Mouse (Mus musculus): ENCODE measurements at regions not wholly inside any gene's neighbourhood (a gene's known extent, or its start where the extent isn't known, plus 50 kb on each side); places are given as distances from the start of the nearest gene placed in this dataset.

DNA sequence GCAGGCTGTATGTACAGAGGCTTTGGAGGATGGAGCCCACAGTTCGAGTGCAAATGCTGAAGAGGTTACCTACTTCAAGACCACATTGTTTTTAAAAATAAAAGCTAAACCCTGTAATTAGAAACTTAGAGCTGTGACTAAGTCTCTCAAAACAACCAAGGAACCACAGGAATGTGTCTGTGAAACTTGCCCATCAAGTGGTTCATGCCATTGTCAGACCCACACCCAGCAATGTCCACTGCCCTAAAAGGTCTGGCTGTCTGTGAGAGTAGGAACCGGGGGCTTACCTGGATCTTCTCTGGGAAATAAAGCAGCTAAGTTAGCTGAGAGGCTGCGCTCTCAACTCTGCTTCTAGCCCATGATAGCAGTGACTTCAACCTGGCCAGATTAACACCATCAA, 87.8 kb upstream of the Foxq1 start:
- no peak for ATAC-seq (ENCODE audit: insufficient number of reproducible peaks, low FRiP score)
- H3K27me3 ChIP-seq (replicated peaks), result no peaks in the 10 kb centered on the region; the same call in 1 of the 2 replicates
- H3K4me2 ChIP-seq, result no peak overlapping the region
- no peak overlapping the region for H3K4me3 ChIP-seq
- H3K27ac ChIP-seq (ENCODE audit: poor library complexity, severe bottlenecking), result no peak overlapping the region
- no peaks in the 10 kb centered on the region for H3K36me3 ChIP-seq
- WGBS, result 78% methylated on average over 3 of the region's 3 CpGs
- H3K4me1 ChIP-seq (replicated peaks), result no peaks in the 10 kb centered on the region
- no peak overlapping the region for H3K9ac ChIP-seq
- H3K9me3 ChIP-seq (replicated peaks), result no peaks in the 10 kb centered on the region

DNA sequence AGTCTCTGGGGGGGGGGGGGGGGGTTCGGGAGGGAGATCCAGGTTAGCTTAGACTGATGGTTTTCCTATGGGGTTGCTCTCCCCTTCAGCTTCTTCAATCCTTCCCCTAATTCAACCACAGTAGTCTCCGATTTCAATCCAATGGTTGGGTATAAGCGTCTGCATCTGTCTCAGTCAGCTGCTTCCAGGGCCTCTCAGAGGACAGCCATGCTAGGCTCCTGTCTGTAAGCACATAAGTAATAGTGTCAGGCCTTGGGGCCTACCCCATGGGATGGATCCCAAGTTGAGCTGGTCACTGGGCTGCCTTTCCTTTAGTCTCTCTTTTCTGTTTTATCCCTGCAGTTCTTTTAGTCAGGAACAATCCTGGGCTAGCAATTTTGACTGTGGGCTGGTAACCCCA, 87.0 kb upstream of the Foxq1 start:
- 73% methylated on average over 3 of the region's 3 CpGs for WGBS
- no peaks in the 10 kb centered on the region for H3K36me3 ChIP-seq
- H3K27ac ChIP-seq (ENCODE audit: poor library complexity, severe bottlenecking), result no peak overlapping the region
- ATAC-seq (ENCODE audit: insufficient number of reproducible peaks, low FRiP score), result no peak
- no peak overlapping the region for H3K4me2 ChIP-seq
- H3K27me3 ChIP-seq (replicated peaks), result no peaks in the 10 kb centered on the region; the same call in 1 of the 2 replicates
- H3K9ac ChIP-seq, result no peak overlapping the region
- H3K9me3 ChIP-seq (replicated peaks), result no peaks in the 10 kb centered on the region
- H3K4me1 ChIP-seq (replicated peaks), result no peaks in the 10 kb centered on the region
- H3K4me3 ChIP-seq, result no peak overlapping the region

DNA sequence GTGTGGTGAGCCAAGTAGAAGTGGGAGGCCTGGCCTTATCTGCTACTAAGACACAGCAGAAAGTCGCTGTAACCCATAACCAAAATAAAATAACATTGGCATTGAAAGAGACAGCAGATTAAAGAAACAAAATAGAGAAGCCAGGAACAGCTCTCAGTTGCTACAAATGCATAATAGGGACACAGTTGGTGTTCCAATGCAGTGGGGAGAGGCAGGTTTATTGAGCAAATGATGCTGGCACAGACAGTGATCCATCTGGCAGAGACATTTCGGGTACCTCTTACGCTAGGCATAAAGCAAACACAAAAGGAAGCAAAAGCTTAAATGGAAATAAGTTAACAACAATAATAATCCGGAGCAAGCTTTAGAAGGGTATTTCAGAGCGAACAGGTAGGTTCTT, 83.6 kb upstream of the Foxq1 start:
- H3K36me3 ChIP-seq, result no peaks in the 10 kb centered on the region
- peaks cover 3% of the 10 kb centered on the region; the same call in 1 of the 2 replicates for H3K4me1 ChIP-seq (replicated peaks)
- H3K9ac ChIP-seq, result no peak overlapping the region
- no peaks in the 10 kb centered on the region for H3K9me3 ChIP-seq (replicated peaks)
- H3K27me3 ChIP-seq (replicated peaks), result no peaks in the 10 kb centered on the region; the same call in 1 of the 2 replicates
- no peak for ATAC-seq (ENCODE audit: insufficient number of reproducible peaks, low FRiP score)
- no peak overlapping the region for H3K4me2 ChIP-seq
- 73% methylated on average over 5 of the region's 5 CpGs for WGBS
- no peak overlapping the region for H3K4me3 ChIP-seq
- no peak overlapping the region for H3K27ac ChIP-seq (ENCODE audit: poor library complexity, severe bottlenecking)

DNA sequence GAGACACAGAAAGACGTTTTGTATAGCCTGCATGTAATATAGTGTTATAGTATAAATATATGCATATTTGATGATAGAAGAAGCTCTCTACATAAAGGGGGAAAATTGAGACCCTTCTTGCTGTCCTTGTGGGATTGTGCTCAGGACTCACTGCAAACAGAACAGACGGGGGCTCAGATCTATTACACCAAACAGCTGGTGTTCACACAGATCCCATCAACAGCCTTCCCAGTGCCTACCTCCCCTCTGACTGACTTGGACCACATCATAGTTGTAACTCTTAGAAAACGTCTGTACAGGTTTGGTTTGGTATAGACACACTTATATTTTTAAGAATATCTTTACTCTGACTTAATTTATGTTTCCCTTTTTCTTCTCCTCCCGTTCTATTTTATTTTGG, 83.1 kb upstream of the Foxq1 start:
- no peaks in the 10 kb centered on the region; the same call in 1 of the 2 replicates for H3K27me3 ChIP-seq (replicated peaks)
- no peak overlapping the region for H3K4me2 ChIP-seq
- WGBS, result 60% methylated on average over 4 of the region's 4 CpGs
- H3K9me3 ChIP-seq (replicated peaks), result no peaks in the 10 kb centered on the region
- H3K4me1 ChIP-seq (replicated peaks), result peaks cover 3% of the 10 kb centered on the region; the same call in 1 of the 2 replicates
- no peaks in the 10 kb centered on the region for H3K36me3 ChIP-seq
- H3K27ac ChIP-seq (ENCODE audit: poor library complexity, severe bottlenecking), result no peak overlapping the region
- no peak for ATAC-seq (ENCODE audit: insufficient number of reproducible peaks, low FRiP score)
- no peak overlapping the region for H3K9ac ChIP-seq
- H3K4me3 ChIP-seq, result no peak overlapping the region

DNA sequence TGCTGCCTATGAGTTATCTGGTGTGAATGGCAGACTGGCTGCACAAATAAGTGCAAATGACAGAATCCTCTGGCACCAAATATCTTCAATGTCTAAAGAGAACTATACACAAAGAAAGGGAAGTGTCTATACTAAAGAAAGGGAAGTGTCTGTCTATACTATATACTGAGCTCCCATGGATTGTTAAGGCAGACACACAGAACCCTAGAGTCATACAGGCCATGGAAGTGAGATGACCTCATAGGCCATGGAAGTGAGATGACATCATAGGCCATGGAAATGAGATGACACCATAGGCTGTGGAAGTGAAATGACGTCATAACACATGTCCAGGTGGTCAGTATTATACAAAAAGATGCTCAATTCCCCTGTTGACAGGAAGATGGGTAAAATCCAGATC, 82.7 kb upstream of the Foxq1 start:
- Histone ChIP-seq H3K4me1 (replicated peaks) (peaks cover 3% of the 10 kb centered on the region; the same call in 1 of the 2 replicates), H3K4me2 (no peak overlapping the region), H3K27me3 (replicated peaks) (no peaks in the 10 kb centered on the region; the same call in 1 of the 2 replicates), H3K9ac (no peak overlapping the region), H3K27ac (ENCODE audit: poor library complexity, severe bottlenecking) (no peak overlapping the region), H3K36me3 (no peaks in the 10 kb centered on the region), H3K9me3 (replicated peaks) (no peaks in the 10 kb centered on the region), H3K4me3 (no peak overlapping the region)
- WGBS, result 53% methylated on average over 1 of the region's 1 CpGs
- ATAC-seq (ENCODE audit: insufficient number of reproducible peaks, low FRiP score), result no peak

DNA sequence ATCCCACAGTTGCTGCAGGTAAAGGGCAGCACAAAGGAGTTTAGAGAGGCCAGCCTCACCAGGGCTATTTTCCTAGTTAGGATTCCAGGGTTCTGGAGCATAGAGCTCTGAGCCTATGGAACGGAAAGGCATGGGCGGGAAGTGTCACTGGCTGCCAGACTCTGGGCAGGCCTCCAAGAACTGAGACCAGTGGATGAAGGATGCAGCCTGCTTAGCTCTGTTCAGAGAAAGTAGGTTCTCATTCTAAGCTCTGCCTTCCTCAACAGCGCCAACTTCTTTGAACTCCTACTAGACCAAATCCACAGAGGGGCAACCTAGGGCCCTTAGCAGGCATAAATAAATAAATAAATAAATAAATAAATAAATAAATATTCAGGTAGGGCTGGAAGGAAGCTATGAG, 80.1 kb upstream of the Foxq1 start:
- H3K9me3 ChIP-seq (replicated peaks), result no peaks in the 10 kb centered on the region
- peaks cover 3% of the 10 kb centered on the region; the same call in 1 of the 2 replicates for H3K4me1 ChIP-seq (replicated peaks)
- WGBS, result 49% methylated on average over 3 of the region's 3 CpGs
- H3K27me3 ChIP-seq (replicated peaks), result no peaks in the 10 kb centered on the region; the same call in 1 of the 2 replicates
- H3K9ac ChIP-seq, result no peak overlapping the region
- H3K27ac ChIP-seq (ENCODE audit: poor library complexity, severe bottlenecking), result no peak overlapping the region
- no peak overlapping the region for H3K4me2 ChIP-seq
- H3K36me3 ChIP-seq, result no peaks in the 10 kb centered on the region
- H3K4me3 ChIP-seq, result no peak overlapping the region
- peak; percentile 55; the same call in 1 of the 2 replicates for ATAC-seq (ENCODE audit: insufficient number of reproducible peaks, low FRiP score)

DNA sequence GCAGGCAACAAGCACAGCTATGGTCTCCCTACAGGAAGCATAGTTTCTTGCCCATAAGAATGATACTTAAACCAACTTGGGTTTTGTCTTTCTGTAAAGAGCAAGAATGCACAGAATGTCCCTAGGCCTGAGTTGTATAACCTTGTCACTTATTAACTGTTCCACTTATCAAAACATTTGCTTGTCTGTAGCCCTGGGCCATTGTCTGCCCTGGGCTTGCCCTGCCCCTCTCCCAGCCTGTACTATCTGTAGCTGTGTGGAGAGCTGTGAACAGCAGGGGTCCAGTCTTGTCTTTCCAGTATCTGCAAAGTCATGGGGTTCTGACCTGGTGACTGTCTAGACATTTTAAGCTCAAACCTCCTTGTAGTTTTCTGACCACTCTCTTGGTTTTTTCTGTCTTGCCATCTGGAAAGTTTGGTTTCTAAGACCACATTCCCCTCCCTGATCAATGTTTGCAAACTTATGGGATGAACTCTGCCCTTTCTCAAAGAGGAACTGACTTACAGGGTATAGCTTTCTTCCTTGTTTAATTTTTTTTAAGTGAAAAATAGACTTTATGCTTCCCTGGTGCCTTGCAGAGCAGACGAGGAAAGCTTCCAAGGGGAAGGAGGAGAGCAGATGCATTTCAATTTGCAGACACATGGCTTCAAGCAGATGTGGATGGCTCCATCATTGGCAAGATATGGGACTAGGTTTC, 78.6 kb upstream of the Foxq1 start:
- Histone ChIP-seq H3K4me2 (no peak overlapping the region), H3K9me3 (replicated peaks) (no peaks in the 10 kb centered on the region), H3K4me3 (no peak overlapping the region), H3K27me3 (replicated peaks) (no peaks in the 10 kb centered on the region; the same call in none of the 2 replicates), H3K36me3 (no peaks in the 10 kb centered on the region), H3K27ac (ENCODE audit: poor library complexity, severe bottlenecking) (no peak overlapping the region), H3K9ac (no peak overlapping the region), H3K4me1 (replicated peaks) (peaks cover 3% of the 10 kb centered on the region; the same call in 1 of the 2 replicates)
- no peak for ATAC-seq (ENCODE audit: insufficient number of reproducible peaks, low FRiP score)
- 54% methylated on average over 1 of the region's 1 CpGs for WGBS

DNA sequence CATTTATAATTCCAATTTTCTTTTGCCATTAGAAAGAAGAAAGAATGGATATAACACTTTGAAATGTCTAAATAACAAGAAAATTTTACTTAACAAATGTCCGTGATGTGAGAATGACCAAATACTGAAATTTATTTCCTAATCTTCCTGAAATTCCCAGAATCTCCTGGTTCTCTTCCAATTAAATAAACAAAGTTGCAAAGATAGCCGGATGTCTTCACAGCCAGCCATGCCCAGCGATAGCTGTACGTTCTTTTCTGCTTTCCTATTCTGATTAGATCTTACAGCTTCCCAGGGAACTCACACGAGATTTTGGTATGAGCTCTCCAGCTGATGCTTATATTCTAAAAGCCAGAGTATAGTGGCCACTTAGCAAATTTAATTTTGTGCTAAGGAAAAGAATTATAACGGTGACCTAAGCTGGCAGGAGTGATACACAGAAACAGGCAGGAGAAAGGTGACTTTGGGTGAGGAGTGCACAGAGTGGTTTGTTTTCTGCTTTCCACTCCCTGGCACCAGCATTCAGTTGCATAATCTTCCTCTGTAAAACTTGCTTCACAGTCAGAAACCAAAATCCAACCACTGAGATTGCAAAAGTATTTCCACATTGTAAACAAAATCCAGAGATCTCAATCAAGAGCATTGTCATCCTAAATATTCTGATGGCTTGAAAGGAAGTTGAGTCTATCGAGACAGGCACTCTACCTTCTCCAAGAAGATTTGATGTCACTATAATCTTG, 74.7 kb upstream of the Foxq1 start:
- no peaks in the 10 kb centered on the region for H3K9me3 ChIP-seq (replicated peaks)
- H3K27ac ChIP-seq (ENCODE audit: poor library complexity, severe bottlenecking), result no peak overlapping the region
- H3K36me3 ChIP-seq, result no peaks in the 10 kb centered on the region
- no peak overlapping the region for H3K4me3 ChIP-seq
- H3K4me2 ChIP-seq, result no peak overlapping the region
- H3K4me1 ChIP-seq (replicated peaks), result peaks cover 3% of the 10 kb centered on the region; the same call in 1 of the 2 replicates
- no peak overlapping the region for H3K9ac ChIP-seq
- ATAC-seq (ENCODE audit: insufficient number of reproducible peaks, low FRiP score), result no peak
- H3K27me3 ChIP-seq (replicated peaks), result peaks cover 5% of the 10 kb centered on the region; the same call in 1 of the 2 replicates
- 62% methylated on average over 7 of the region's 7 CpGs for WGBS

DNA sequence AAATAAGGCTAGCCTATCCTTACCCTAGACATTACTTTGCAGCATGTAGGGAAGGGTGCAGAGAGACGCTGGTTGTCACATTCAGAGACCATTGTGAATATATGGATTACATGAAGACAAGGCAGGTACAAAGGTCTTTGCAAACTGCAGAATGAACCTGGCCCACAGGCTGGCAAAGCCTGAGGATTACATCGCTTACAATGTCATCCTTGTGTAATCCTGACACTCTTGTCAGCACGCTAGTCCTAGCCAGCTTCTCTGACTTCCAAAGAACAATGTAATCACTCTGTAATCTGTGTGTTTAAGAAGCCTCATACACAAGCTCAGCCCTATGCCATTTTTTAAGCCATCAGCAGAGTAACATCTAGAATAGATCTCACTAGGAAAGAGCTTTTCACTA, 69.6 kb upstream of the Foxq1 start:
- no peaks in the 10 kb centered on the region for H3K36me3 ChIP-seq
- no peaks in the 10 kb centered on the region for H3K4me1 ChIP-seq (replicated peaks)
- H3K9me3 ChIP-seq (replicated peaks), result no peaks in the 10 kb centered on the region
- no peak overlapping the region for H3K27ac ChIP-seq (ENCODE audit: poor library complexity, severe bottlenecking)
- H3K9ac ChIP-seq, result no peak overlapping the region
- H3K4me3 ChIP-seq, result no peak overlapping the region
- peaks cover 13% of the 10 kb centered on the region; the same call in 1 of the 2 replicates for H3K27me3 ChIP-seq (replicated peaks)
- no peak overlapping the region for H3K4me2 ChIP-seq
- no peak for ATAC-seq (ENCODE audit: insufficient number of reproducible peaks, low FRiP score)
- WGBS, result 84% methylated on average over 3 of the region's 3 CpGs

DNA sequence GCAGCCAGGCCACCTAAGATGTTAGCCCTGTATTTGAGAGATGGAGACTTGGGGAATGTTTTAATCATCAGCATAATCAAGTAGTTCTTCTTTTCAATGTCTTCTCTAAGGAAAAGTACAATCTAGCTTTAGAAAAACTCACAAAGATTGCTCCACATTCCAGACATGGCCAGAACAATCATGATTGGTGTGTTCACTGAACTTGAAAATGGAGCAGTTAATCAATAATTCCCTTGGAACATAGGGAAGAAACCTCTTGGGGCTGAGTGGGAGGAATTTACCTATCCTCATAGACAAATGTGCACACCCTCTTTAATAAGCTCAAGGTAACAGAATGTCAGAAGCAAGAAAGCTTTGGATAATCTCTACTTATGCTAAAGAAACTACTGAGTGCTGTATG, 67.7 kb upstream of the Foxq1 start:
- Histone ChIP-seq H3K4me2 (no peak overlapping the region), H3K4me3 (no peak overlapping the region), H3K4me1 (replicated peaks) (no peaks in the 10 kb centered on the region), H3K9ac (no peak overlapping the region), H3K27me3 (replicated peaks) (0 out of 2 replicates have a peak, but pooled peaks cover 16% of the 10 kb centered on the region), H3K9me3 (replicated peaks) (no peaks in the 10 kb centered on the region), H3K27ac (ENCODE audit: poor library complexity, severe bottlenecking) (no peak overlapping the region), H3K36me3 (no peaks in the 10 kb centered on the region)
- no peak for ATAC-seq (ENCODE audit: insufficient number of reproducible peaks, low FRiP score)

DNA sequence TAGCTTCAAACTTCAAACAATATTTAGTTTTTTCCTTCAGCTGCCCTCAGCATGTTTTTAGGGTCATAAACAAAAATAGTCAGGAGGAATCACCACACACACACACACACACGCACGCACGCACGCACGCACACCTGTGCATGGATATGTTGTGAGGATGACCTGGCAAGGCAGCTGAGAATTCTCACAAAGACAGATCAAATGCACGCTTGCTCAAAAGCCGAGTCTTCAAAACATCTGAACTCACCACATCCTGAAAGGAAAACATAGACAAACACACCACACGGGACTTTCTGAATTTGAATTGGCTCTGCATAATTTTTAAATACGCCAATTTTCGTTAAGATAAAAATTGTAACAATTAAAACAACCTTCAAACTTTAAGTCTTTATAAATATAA, 52.7 kb upstream of the Foxq1 start:
- ATAC-seq (ENCODE audit: insufficient number of reproducible peaks, low FRiP score), result no peak

More for the DNA sequence above, 52.7 kb upstream of the Foxq1 start:
- Histone ChIP-seq H3K4me1 (replicated peaks) (no peaks in the 10 kb centered on the region), H3K27ac (ENCODE audit: poor library complexity, severe bottlenecking) (no peak overlapping the region), H3K4me3 (no peak overlapping the region), H3K4me2 (no peak overlapping the region), H3K9ac (no peak overlapping the region), H3K27me3 (replicated peaks) (no peaks in the 10 kb centered on the region), H3K36me3 (no peaks in the 10 kb centered on the region), H3K9me3 (replicated peaks) (no peaks in the 10 kb centered on the region)
- WGBS, result 85% methylated on average over 10 of the region's 10 CpGs

All from heart, embryonic 12.5 days (tissue).